Mouse (Mus musculus) midbrain, embryonic 14.5 days (tissue): ENCODE results near the gene Eloa. TPM values are rescaled to one million over a fixed set of nuclear protein-coding genes. Genes with fewer than 3 reads are reported as not detected.

Experiments
- ATAC-seq: fragments of 200-750 bp; cut with Nextera tagmentation; 2 replicates; pipeline ENCODE4 v1.8.0; 2017; ENCODE audit warnings: moderate number of reproducible peaks, moderate library complexity; ENCODE audit not compliant: low FRiP score, low TSS enrichment
- DNase-seq: peaks from one replicate; pipeline ENCODE4 v3.0.0-alpha.2; 2015
- H3K27ac ChIP-seq: fragments of 300-500 bp; sonication (generic); replicated peaks from 2 replicates; pipeline ENCODE4 v1.5.1; 2014; ENCODE audit warnings: mild to moderate bottlenecking, low read depth, low read length, moderate library complexity
- H3K27me3 ChIP-seq: fragments of 300-500 bp; sonication (generic); 2 replicates; pipeline ENCODE4 v1.6.1; 2014; ENCODE audit warnings: low read length, control low read depth, mixed read lengths; ENCODE audit not compliant: control insufficient read depth, insufficient read depth
- H3K36me3 ChIP-seq: fragments of 300-500 bp; sonication (generic); 2 replicates; pipeline ENCODE4 v1.6.1; 2014; ENCODE audit warnings: low read length, control low read depth; ENCODE audit not compliant: control insufficient read depth, insufficient read depth
- H3K4me1 ChIP-seq: fragments of 300-500 bp; sonication (generic); 2 replicates; pipeline ENCODE4 v1.6.1; 2014; ENCODE audit warnings: mild to moderate bottlenecking, antibody characterized with exemption, low read length, control low read depth; ENCODE audit not compliant: control insufficient read depth, insufficient read depth
- H3K4me2 ChIP-seq: fragments of 300-500 bp; sonication (generic); 2 replicates; pipeline ENCODE4 v1.6.1; 2014; ENCODE audit warnings: mild to moderate bottlenecking, low read length, moderate library complexity
- H3K4me3 ChIP-seq: fragments of 300-500 bp; sonication (generic); replicated peaks from 2 replicates; pipeline ENCODE4 v1.5.1; 2014; ENCODE audit warnings: low read depth, low read length
- H3K9ac ChIP-seq: fragments of 300-500 bp; sonication (generic); replicated peaks from 2 replicates; pipeline ENCODE4 v1.6.1; 2014; ENCODE audit warnings: mild to moderate bottlenecking, low read length, moderate library complexity
- H3K9me3 ChIP-seq: fragments of 300-500 bp; sonication (generic); 2 replicates; pipeline ENCODE4 v1.6.1; 2016; ENCODE audit warnings: low read length, control low read depth, mixed read lengths; ENCODE audit not compliant: control insufficient read depth
- WGBS: fragments of 180-500 bp; shearing (Covaris S2); extraction: QIAGEN DNeasy Blood & Tissue Kit; methylation state at CpG from one replicate; pipeline ENCODE4 v1.1.7; 2014; 5-methylcytosine and 5-hydroxymethylcytosine counted together
- polyA plus RNA-seq: library from polyadenylated mRNA; unstranded; fragments of >200 nt; fragmentation: Nextera tagmentation; extraction: Ambion mirVana; gene quantifications from 2 replicates; pipeline ENCODE4 v1.2.1, GENCODE M21; 2014

Eloa gene
- polyA plus RNA-seq, 1 experiment from 2014 or later = 33.8 TPM

- peaks cover 16% of the 10 kb centered on the region for H3K4me1 ChIP-seq
- no peak overlapping the region for H3K27ac ChIP-seq
- no peaks in the 10 kb centered on the region for H3K9me3 ChIP-seq
- H3K9ac ChIP-seq = no peak overlapping the region
- peaks cover 53% of the 10 kb centered on the region for H3K36me3 ChIP-seq
- no peak for ATAC-seq
- 85% methylated on average over 13 of the region's 13 CpGs for WGBS
- DNase-seq = no peak
- H3K4me3 ChIP-seq = no peak overlapping the region
- no peaks in the 10 kb centered on the region for H3K27me3 ChIP-seq
- no peak overlapping the region for H3K4me2 ChIP-seq
These were observed 52.4 kb downstream of the Eloa start for GRCm38 (mm10) chr4:135969070-135969750.

- H3K9ac ChIP-seq = no peak overlapping the region
- 75% methylated on average over 19 of the region's 19 CpGs for WGBS
- peaks cover 49% of the 10 kb centered on the region for H3K36me3 ChIP-seq
- H3K4me3 ChIP-seq = no peak overlapping the region
- H3K4me1 ChIP-seq = peaks cover 18% of the 10 kb centered on the region
- H3K9me3 ChIP-seq = no peaks in the 10 kb centered on the region
- DNase-seq = no peak
- H3K4me2 ChIP-seq = no peak overlapping the region
- H3K27ac ChIP-seq = no peak overlapping the region
- no peak for ATAC-seq
- no peaks in the 10 kb centered on the region for H3K27me3 ChIP-seq
These were observed 53.2 kb downstream of the Eloa start for GRCm38 (mm10) chr4:135968271-135968869.

GRCm38 (mm10) chr4:135967086-135967760, 54.3 kb downstream of the Eloa start:
- no peak overlapping the region for H3K27ac ChIP-seq
- 94% methylated on average over 18 of the region's 18 CpGs for WGBS
- DNase-seq (no peak), ATAC-seq (no peak)
- H3K4me3 ChIP-seq = no peak overlapping the region
- no peaks in the 10 kb centered on the region for H3K27me3 ChIP-seq
- no peak overlapping the region for H3K9ac ChIP-seq
- H3K4me2 ChIP-seq = no peak overlapping the region
- H3K4me1 ChIP-seq = peaks cover 16% of the 10 kb centered on the region
- peaks cover 50% of the 10 kb centered on the region for H3K36me3 ChIP-seq
- no peaks in the 10 kb centered on the region for H3K9me3 ChIP-seq

- ATAC-seq (no peak), DNase-seq (no peak)
- H3K4me3 ChIP-seq = no peak overlapping the region
- no peak overlapping the region for H3K4me2 ChIP-seq
- no peaks in the 10 kb centered on the region for H3K27me3 ChIP-seq
- no peaks in the 10 kb centered on the region for H3K9me3 ChIP-seq
- H3K9ac ChIP-seq = no peak overlapping the region
- WGBS = 93% methylated on average over 16 of the region's 16 CpGs
- no peak overlapping the region for H3K27ac ChIP-seq
- peaks cover 10% of the 10 kb centered on the region for H3K4me1 ChIP-seq
- H3K36me3 ChIP-seq = peaks cover 56% of the 10 kb centered on the region
These were observed 55.3 kb downstream of the Eloa start for GRCm38 (mm10) chr4:135966283-135966682.

- DNase-seq (no peak), ATAC-seq (no peak)
- H3K27me3 ChIP-seq = no peaks in the 10 kb centered on the region
- H3K36me3 ChIP-seq = peaks cover 58% of the 10 kb centered on the region
- no peak overlapping the region for H3K4me3 ChIP-seq
- H3K9ac ChIP-seq = no peak overlapping the region
- no peak overlapping the region for H3K27ac ChIP-seq
- 86% methylated on average over 9 of the region's 9 CpGs for WGBS
- H3K4me2 ChIP-seq = no peak overlapping the region
- H3K4me1 ChIP-seq = peaks cover 6% of the 10 kb centered on the region
- no peaks in the 10 kb centered on the region for H3K9me3 ChIP-seq
These were observed 56.5 kb downstream of the Eloa start for GRCm38 (mm10) chr4:135965113-135965512.

- ATAC-seq (no peak), DNase-seq (no peak)
- H3K9me3 ChIP-seq = no peaks in the 10 kb centered on the region
- peak overlapping the region; percentile 70 for H3K4me3 ChIP-seq
- peaks cover 58% of the 10 kb centered on the region for H3K36me3 ChIP-seq
- 8% methylated on average over 12 of the region's 12 CpGs for WGBS
- H3K27me3 ChIP-seq = no peaks in the 10 kb centered on the region
- H3K9ac ChIP-seq = peak overlapping the region; percentile 80
- peak overlapping the region; percentile 91; the same call in 1 of the 2 replicates for H3K27ac ChIP-seq
- H3K4me1 ChIP-seq = peaks cover 6% of the 10 kb centered on the region
- H3K4me2 ChIP-seq = peak overlapping the region; percentile 98
These were observed 57.1 kb downstream of the Eloa start for GRCm38 (mm10) chr4:135964426-135964825.

GRCm38 (mm10) chr4:135963457-135964193, 57.9 kb downstream of the Eloa start, which contains the start of gene Gale:
Gene Gale (plus strand): TSS chr4:135963727.
- no peaks in the 10 kb centered on the region for H3K9me3 ChIP-seq

GRCm38 (mm10) chr4:135962946-135963345, 58.6 kb downstream of the Eloa start:
- H3K4me1 ChIP-seq = peaks cover 6% of the 10 kb centered on the region
- no peak for ATAC-seq
- H3K9ac ChIP-seq = peak overlapping the region; percentile 80
- H3K9me3 ChIP-seq = no peaks in the 10 kb centered on the region
- H3K4me3 ChIP-seq = peak overlapping the region; percentile 70
- H3K36me3 ChIP-seq = peaks cover 57% of the 10 kb centered on the region
- H3K27ac ChIP-seq = peak overlapping the region; percentile 91
- H3K27me3 ChIP-seq = no peaks in the 10 kb centered on the region
- DNase-seq = no peak
- 6% methylated on average over 15 of the region's 15 CpGs for whole genome bisulfite sequencing
- H3K4me2 ChIP-seq = peak overlapping the region; percentile 98

More at GRCm38 (mm10) chr4:135963457-135964193, 57.9 kb downstream of the Eloa start, which contains the start of gene Gale:
- Histone ChIP-seq H3K27ac (peak within 1 kb of the TSS; percentile 91), H3K4me2 (peak within 1 kb of the TSS; percentile 98), H3K9ac (peak within 1 kb of the TSS; percentile 80), H3K4me1 (peaks cover 6% of the 10 kb centered on the region), H3K36me3 (peaks cover 57% of the 10 kb centered on the region), H3K27me3 (no peaks in the 10 kb centered on the region), H3K4me3 (peak within 1 kb of the TSS; percentile 70)
- DNase-seq = peak; percentile 98
- under 1% methylated on average over 56 of the region's 56 CpGs for WGBS
- peak; percentile 93 for ATAC-seq
